Mouse (Mus musculus) hematopoietic stem cell, adult 5-6 weeks (primary cell): ENCODE results near the gene Gm29797. TPM values are rescaled to one million over a fixed set of nuclear protein-coding genes. Genes with fewer than 3 reads are reported as not detected.

Source experiments
- ATAC-seq, 2 experiments: fragments of 125-278 bp in 1 of 2; replicated peaks in 1 of 2; 2 replicates each; pipeline ENCODE4 v1.8.0; 2016 to 2017; ENCODE audit warnings: inconsistent platforms in 2 of 2, mild to moderate bottlenecking in 2 of 2, moderate number of reproducible peaks in 2 of 2, low read depth in 1 of 2, moderate TSS enrichment in 1 of 2; ENCODE audit not compliant: low FRiP score in 2 of 2, poor library complexity in 2 of 2, severe bottlenecking in 2 of 2, insufficient read depth in 1 of 2, low TSS enrichment in 1 of 2
- total RNA-seq: library from RNA; stranded (forward); fragments of 172-1452, 232-1000 nt; gene quantifications from 2 replicates; pipeline ENCODE4 v1.2.3, GENCODE M21; 2017

The Gm29797 gene
- total RNA-seq, 1 experiment from 2014 or later, result not detected

GRCm38 (mm10) chr2:181689466-181690160 lies 32.8 kb downstream of the Gm29797 start:
- no peak for ATAC-seq

GRCm38 (mm10) chr2:181691083-181691482 lies 34.2 kb downstream of the Gm29797 start:
- no peak for ATAC-seq

GRCm38 (mm10) chr2:181691571-181691970 lies 34.7 kb downstream of the Gm29797 start:
- ATAC-seq, result peak; percentile 46 to 47

DNA sequence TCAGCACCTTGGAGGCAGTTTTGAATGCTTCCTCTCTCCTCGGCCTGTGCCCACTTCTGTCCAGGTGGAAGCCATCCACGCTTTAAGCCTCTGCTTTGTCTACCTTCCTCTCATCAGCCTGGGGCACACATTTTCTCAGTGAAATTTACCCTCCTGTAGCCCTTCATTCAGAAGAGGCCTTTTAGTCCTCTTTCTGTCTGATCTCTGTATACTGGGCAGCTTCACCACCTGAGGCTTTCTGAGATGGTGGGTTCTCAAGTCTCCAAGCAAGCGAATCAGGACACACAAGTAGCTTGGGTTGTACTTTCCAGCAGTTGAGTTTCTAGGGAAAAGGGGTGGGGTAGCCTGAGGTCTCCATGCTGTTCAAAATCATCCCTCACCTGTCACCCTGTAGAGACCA lies 35.5 kb downstream of the Gm29797 start:
- no peak for ATAC-seq

- peak; percentile 79 to 81 for ATAC-seq
These were observed 36.8 kb downstream of the Gm29797 start, which contains the start of gene Rgs19 for GRCm38 (mm10) chr2:181693339-181694280. TSS of gene Rgs19 (minus strand) at chr2:181693977.

GRCm38 (mm10) chr2:181694581-181694980 lies 37.7 kb downstream of the Gm29797 start:
- ATAC-seq, result no peak

DNA sequence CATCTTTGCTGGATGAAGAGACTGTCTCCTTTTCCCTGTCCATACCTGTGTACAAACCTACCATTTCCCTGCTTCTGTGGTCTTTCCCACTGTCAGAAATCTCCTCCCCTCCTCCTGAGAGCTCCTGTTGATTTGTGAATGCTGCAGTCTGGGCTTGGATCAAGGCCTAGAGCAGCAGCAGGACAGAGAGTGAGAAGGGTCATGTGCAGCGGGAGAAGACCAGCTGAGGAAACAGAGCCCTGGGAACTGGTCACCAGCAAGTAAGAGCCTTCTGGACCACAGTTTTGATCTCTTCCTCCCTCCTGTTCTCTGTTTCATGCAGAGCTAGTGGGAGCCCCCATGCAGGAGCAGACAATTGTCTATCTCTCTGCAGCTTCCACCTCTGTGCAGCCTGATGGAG lies 38.9 kb downstream of the Gm29797 start:
- no peak for ATAC-seq

- ATAC-seq, result no peak
These were observed 40.1 kb downstream of the Gm29797 start for GRCm38 (mm10) chr2:181696801-181697420.

- ATAC-seq, result no peak
These were observed 41.4 kb downstream of the Gm29797 start, which contains the start of gene Lkaaear1 for GRCm38 (mm10) chr2:181698241-181698640. TSS of gene Lkaaear1 (minus strand) at chr2:181698442.

GRCm38 (mm10) chr2:181706668-181707067 lies 49.8 kb downstream of the Gm29797 start:
- ATAC-seq, result peak; percentile 56 to 69; a peak in 3 of 4 replicates

Other genes with a start within 250 kb of the Gm29797 start
- gene Zbtb46, start 197.6 kb upstream of the Gm29797 start, total RNA-seq, result 1.3 and 6.0 TPM in 2 replicates
- gene Abhd16b, start 163.8 kb upstream of the Gm29797 start, total RNA-seq, result not detected in 2 replicates
- gene Tpd52l2, start 159.9 kb upstream of the Gm29797 start, total RNA-seq, result 118 and 129 TPM in 2 replicates
- gene Dnajc5, start 136.5 kb upstream of the Gm29797 start, total RNA-seq, result 36.9 and 43.1 TPM in 2 replicates
- 66.1 and 82.4 TPM in 2 replicates for gene Uckl1, start 72.1 kb upstream of the Gm29797 start, total RNA-seq
- gene Prpf6, start 65.2 kb upstream of the Gm29797 start, total RNA-seq, result 74.3 and 120 TPM in 2 replicates
- gene Zfp512b, start 64.2 kb upstream of the Gm29797 start, total RNA-seq, result 17.1 and 40.2 TPM in 2 replicates
- 9.0 and 9.2 TPM in 2 replicates for gene Samd10, start 57.8 kb upstream of the Gm29797 start, total RNA-seq
- 0.25 TPM in 1 of 2 replicates, not detected in the other for gene Sox18, start 14.6 kb downstream of the Gm29797 start, total RNA-seq
- gene Tcea2, start 23.3 kb downstream of the Gm29797 start, total RNA-seq, result 9.1 and 22.7 TPM in 2 replicates
- gene Rgs19, start 36.9 kb downstream of the Gm29797 start, total RNA-seq, result 89.7 and 90.4 TPM in 2 replicates
- gene Lkaaear1, start 41.4 kb downstream of the Gm29797 start, total RNA-seq, result not detected in 2 replicates
- 0.75 TPM in 1 of 2 replicates, not detected in the other for gene Oprl1, start 58.0 kb downstream of the Gm29797 start, total RNA-seq
- gene Myt1, start 106.3 kb downstream of the Gm29797 start, total RNA-seq, result not detected in 2 replicates
- 59.8 and 60.1 TPM in 2 replicates for gene Pcmtd2, start 180.8 kb downstream of the Gm29797 start, total RNA-seq
- gene Polr3k, start 207.3 kb downstream of the Gm29797 start, total RNA-seq, result 29.7 and 44.0 TPM in 2 replicates